Mouse (Mus musculus) kidney, adult 2 months (tissue): ENCODE data around the gene Borcs5.

Experiments
- CTCF ChIP-seq: fragments of 200-500 bp; conservative IDR thresholded peaks from 2 replicates; pipeline ENCODE4 v1.5.1; 2011; ENCODE audit warnings: low read depth, mild to moderate bottlenecking, control low read depth, low read length, moderate library complexity, mixed read lengths; ENCODE audit not compliant: insufficient read depth, insufficient read length
- POLR2A ChIP-seq: fragments of 200-500 bp; IDR thresholded peaks from one replicate; pipeline ENCODE4 v1.6.1; 2011; ENCODE audit warnings: low read depth, low read length, control low read depth

DNA sequence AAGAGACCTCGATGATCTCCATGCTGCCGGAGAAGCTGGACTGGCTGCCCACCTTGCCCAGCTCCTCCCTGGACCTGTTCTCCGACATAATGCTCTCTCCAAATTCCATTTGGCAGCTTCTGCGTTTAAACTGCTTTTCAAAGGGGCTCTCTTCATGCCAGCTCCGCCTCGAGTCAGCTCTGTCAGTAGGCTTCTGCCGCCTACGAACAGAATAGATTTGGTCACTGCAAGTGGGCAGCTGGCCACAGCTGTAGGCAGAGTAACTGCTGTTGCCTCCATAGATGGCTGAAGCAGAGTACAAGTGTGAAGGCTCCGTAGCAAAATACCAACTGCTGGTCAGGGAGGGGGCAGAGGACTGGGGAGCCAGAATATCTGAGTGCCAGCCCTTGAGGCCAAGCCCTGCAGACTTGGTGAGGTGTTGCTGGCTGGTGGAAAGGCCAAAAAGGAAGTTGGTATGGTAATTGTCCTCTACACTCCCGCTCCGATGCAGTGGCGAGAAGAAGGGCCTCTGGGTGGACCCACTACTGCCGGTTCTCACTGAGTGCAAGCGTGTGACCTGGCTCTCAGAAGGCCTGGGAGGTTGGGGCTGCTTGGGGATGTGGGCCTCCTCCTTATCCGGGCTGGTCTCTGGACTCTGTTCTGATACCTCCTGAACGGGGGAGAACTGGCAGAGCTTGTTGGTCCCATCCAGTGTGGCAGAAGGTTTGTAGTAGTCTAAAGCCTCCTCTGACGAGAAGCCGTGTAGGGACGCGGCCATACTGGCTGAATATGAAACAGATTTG is 78.8 kb downstream of the Borcs5 start:
- TF ChIP-seq POLR2A (no peak), CTCF (no peak)
